Mouse (Mus musculus): ENCODE measurements at regions not wholly inside any gene's neighbourhood (a gene's known extent, or its start where the extent isn't known, plus 50 kb on each side); places are given as distances from the start of the nearest gene placed in this dataset.
A peak's percentile ranks its signal among the peaks of the same experiment; 100 is the strongest.

- no peak for DNase-seq (ENCODE audit: low read depth, low spot score)
Observed at GRCm38 (mm10) chr12:86579716-86580115, 98.8 kb upstream of the Vash1 start.

GRCm38 (mm10) chr12:86580132-86580718 lies 98.3 kb upstream of the Vash1 start:
- no peak for DNase-seq (ENCODE audit: low read depth, low spot score)

GRCm38 (mm10) chr12:86582076-86582475 lies 96.4 kb upstream of the Vash1 start:
- DNase-seq (ENCODE audit: low read depth, low spot score) = no peak

GRCm38 (mm10) chr12:86588010-86588409 lies 90.5 kb upstream of the Vash1 start:
- no peak for DNase-seq (ENCODE audit: low read depth, low spot score)

GRCm38 (mm10) chr12:86592509-86592908 lies 86.0 kb upstream of the Vash1 start:
- no peak for DNase-seq (ENCODE audit: low read depth, low spot score)

GRCm38 (mm10) chr12:86594647-86595046 lies 83.9 kb upstream of the Vash1 start:
- no peak for DNase-seq (ENCODE audit: low read depth, low spot score)

- no peak for DNase-seq (ENCODE audit: low read depth, low spot score)
Observed at GRCm38 (mm10) chr12:86600041-86600440, 78.5 kb upstream of the Vash1 start.

- DNase-seq (ENCODE audit: low read depth, low spot score) = no peak
Observed at GRCm38 (mm10) chr12:86603521-86603920, 75.0 kb upstream of the Vash1 start.

GRCm38 (mm10) chr12:86612431-86613040 lies 66.0 kb upstream of the Vash1 start:
- DNase-seq (ENCODE audit: low read depth, low spot score) = no peak

GRCm38 (mm10) chr12:86614156-86614555 lies 64.3 kb upstream of the Vash1 start:
- peak; percentile 11 for DNase-seq (ENCODE audit: low read depth, low spot score)

GRCm38 (mm10) chr12:86616327-86616726 lies 62.2 kb upstream of the Vash1 start:
- no peak for DNase-seq (ENCODE audit: low read depth, low spot score)

GRCm38 (mm10) chr12:86624195-86624594 lies 54.3 kb upstream of the Vash1 start:
- DNase-seq (ENCODE audit: low read depth, low spot score) = no peak

- no peak for DNase-seq (ENCODE audit: low read depth, low spot score)
Observed at GRCm38 (mm10) chr12:86626684-86627083, 51.8 kb upstream of the Vash1 start.

GRCm38 (mm10) chr12:86628050-86628782 lies 50.3 kb upstream of the Vash1 start:
- no peak for DNase-seq (ENCODE audit: low read depth, low spot score)

Measured in telencephalon, adult 2 months (tissue).